Mouse (Mus musculus) liver, embryonic 14.5 days (tissue): ENCODE measurements around the gene Fastk. TPM values are rescaled to one million over a fixed set of nuclear protein-coding genes. Genes with fewer than 3 reads are reported as not detected.

Experiments
- ATAC-seq: fragments of 200-750 bp; cut with Nextera tagmentation; 2 replicates; pipeline ENCODE4 v1.8.0; 2017; ENCODE audit warnings: moderate number of reproducible peaks, mild to moderate bottlenecking, moderate library complexity; ENCODE audit not compliant: insufficient read depth
- DNase-seq, 3 experiments: peaks; one replicate each; pipeline ENCODE4 v3.0.0-alpha.2; 2012 to 2013; ENCODE audit warnings: low read depth in 3 of 3, low spot score in 3 of 3
- H3K27ac ChIP-seq: fragments of 300-500 bp; sonication (generic); 2 replicates; pipeline ENCODE4 v1.5.1; 2014; ENCODE audit warnings: moderate library complexity, mild to moderate bottlenecking, control low read depth, inconsistent platforms
- H3K27me3 ChIP-seq: fragments of 300-500 bp; sonication (generic); 2 replicates; pipeline ENCODE4 v1.6.1; 2014; ENCODE audit warnings: mild to moderate bottlenecking, low read length, moderate library complexity; ENCODE audit not compliant: control insufficient read depth, insufficient read depth
- H3K36me3 ChIP-seq: fragments of 300-500 bp; sonication (generic); replicated peaks from 2 replicates; pipeline ENCODE4 v1.6.1; 2014; ENCODE audit warnings: low read depth; ENCODE audit not compliant: control insufficient read depth, insufficient read depth
- H3K4me1 ChIP-seq, 2 experiments: fragments of 200-500 bp in 1 of 2; fragments of 300-500 bp in 1 of 2; sonication (generic) in 1 of 2; replicated peaks; 2 replicates each; pipeline ENCODE4 v1.6.1; 2012 to 2014; ENCODE audit warnings: antibody characterized with exemption in 1 of 2, inconsistent platforms in 1 of 2, low read length in 1 of 2; ENCODE audit not compliant: control insufficient read depth in 2 of 2, insufficient read depth in 2 of 2
- H3K4me2 ChIP-seq: fragments of 300-500 bp; sonication (generic); 2 replicates; pipeline ENCODE4 v1.6.1; 2014; ENCODE audit warnings: low read depth, mild to moderate bottlenecking, control low read depth, moderate library complexity
- H3K4me3 ChIP-seq, 2 experiments: fragments of 200-500 bp in 1 of 2; fragments of 300-500 bp in 1 of 2; sonication (generic) in 1 of 2; 2 replicates each; pipeline ENCODE4 v1.5.1; 2012 to 2014; ENCODE audit warnings: low read depth in 2 of 2, low read length in 2 of 2, mild to moderate bottlenecking in 2 of 2, control low read depth in 1 of 2, inconsistent platforms in 1 of 2, moderate library complexity in 1 of 2; ENCODE audit not compliant: insufficient read depth in 1 of 2
- H3K9ac ChIP-seq: fragments of 300-500 bp; sonication (generic); replicated peaks from 2 replicates; pipeline ENCODE4 v1.6.1; 2014; ENCODE audit warnings: mild to moderate bottlenecking, control low read depth, moderate library complexity
- H3K9me3 ChIP-seq: fragments of 300-500 bp; sonication (generic); 2 replicates; pipeline ENCODE4 v1.6.1; 2016; ENCODE audit warnings: low read length, mixed read lengths; ENCODE audit not compliant: control insufficient read depth
- CTCF ChIP-seq: IDR thresholded peaks from 2 replicates; pipeline ENCODE4 v1.5.1; 2016; ENCODE audit warnings: antibody characterized with exemption, low read depth, control low read depth
- EP300 ChIP-seq: IDR thresholded peaks from 2 replicates; pipeline ENCODE4 v1.6.1; 2016; ENCODE audit warnings: antibody characterized with exemption, low read depth
- WGBS: fragments of 180-500 bp; shearing (Covaris S2); extraction: QIAGEN DNeasy Blood & Tissue Kit; methylation state at CpG from one replicate; pipeline ENCODE4 v1.1.7; 2014; ENCODE audit not compliant: insufficient replicate concordance; 5-methylcytosine and 5-hydroxymethylcytosine counted together
- polyA plus RNA-seq, 2 experiments: library from polyadenylated mRNA; depleted of rRNA in 1 of 2; stranded (reverse) in 1 of 2; unstranded in 1 of 2; fragments of >200 nt; fragmentation: Nextera tagmentation in 1 of 2; extraction: Ambion mirVana in 1 of 2; gene quantifications; 2 replicates each; pipeline versions ENCODE4 v1.2.1 to v1.2.3; 2012 to 2014

The Fastk gene
- polyA plus RNA-seq, 2 experiments: 40.8 to 59.9 TPM

DNA sequence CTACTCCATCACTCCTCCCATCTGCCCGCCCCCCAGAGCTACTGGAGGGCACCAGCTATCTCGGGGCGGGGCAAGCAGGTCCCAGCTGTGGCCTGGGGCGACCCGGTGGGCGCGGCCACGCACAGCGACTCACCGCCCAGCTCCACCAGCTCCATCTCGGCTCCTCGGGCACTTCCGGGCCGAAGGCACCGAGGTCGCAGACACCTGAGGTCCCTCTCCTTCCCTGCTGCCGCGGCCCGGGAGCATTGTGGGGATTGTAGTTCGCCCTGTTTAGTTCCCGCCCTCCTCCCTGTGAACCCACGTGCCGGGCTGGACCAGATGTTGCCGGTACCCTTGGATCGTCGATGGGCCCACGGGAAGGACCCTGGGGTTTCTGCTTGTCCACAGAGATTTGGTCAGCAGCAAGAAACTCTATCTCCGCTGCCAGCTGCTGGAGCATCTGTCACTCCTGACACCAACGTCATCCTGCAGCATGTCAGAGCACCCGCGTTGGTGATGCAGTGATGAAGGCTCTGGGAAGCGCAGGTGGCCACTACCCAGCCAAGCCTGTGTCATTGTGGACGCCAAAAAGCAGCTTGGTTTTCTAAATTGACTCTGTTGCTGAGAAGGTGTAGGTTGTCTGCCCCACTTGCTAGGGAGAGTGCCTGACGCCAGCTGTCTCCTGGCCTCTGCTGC lies 2.7 kb upstream of the Fastk start, which contains the start of gene Tmub1:
TSS of gene Tmub1 (minus strand) at position 231 of the 675 bp plus-strand sequence.
- H3K4me3 ChIP-seq: peak within 1 kb of the TSS; percentile 57 to 62
- peak within 1 kb of the TSS; percentile 79 for H3K4me2 ChIP-seq
- H3K27me3 ChIP-seq: no peaks in the 10 kb centered on the region
- no peaks in the 10 kb centered on the region for H3K36me3 ChIP-seq
- no peaks in the 10 kb centered on the region for H3K9me3 ChIP-seq
- peak; percentile 67 to 73 (median 68) for DNase-seq
- ATAC-seq: peak; percentile 61
- H3K9ac ChIP-seq: peak within 1 kb of the TSS; percentile 54
- H3K4me1 ChIP-seq: peaks cover 24 to 25% of the 10 kb centered on the region in 2 experiments
- TF ChIP-seq EP300: no peak
- no peak for TF ChIP-seq CTCF
- H3K27ac ChIP-seq: peak within 1 kb of the TSS; percentile 5; the same call in 1 of the 2 replicates
- WGBS: 3% methylated on average over 34 of the region's 34 CpGs

DNA sequence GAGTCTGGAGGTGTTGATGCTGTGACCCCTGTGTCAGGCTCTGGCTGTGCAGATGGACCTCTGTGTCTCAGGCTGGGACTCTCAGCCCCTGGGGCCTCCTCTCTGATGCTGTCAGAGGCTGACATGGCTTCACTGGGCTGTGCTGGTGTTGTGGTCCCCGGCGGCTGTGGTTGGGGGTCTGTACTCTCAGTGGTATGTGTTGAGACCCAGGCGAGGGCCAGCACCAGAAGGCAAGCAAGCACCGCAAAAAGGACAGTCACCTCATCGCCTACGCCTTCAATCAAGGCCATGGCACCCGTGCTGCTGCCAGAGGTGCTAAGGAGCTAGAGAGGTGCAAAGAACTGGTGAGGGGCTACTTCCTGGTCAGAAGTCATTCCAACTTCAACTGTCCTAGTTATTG lies 1.5 kb upstream of the Fastk start:
- no peaks in the 10 kb centered on the region for H3K9me3 ChIP-seq
- peak overlapping the region; percentile 79; the same call in 1 of the 2 replicates for H3K4me2 ChIP-seq
- peaks cover 24% of the 10 kb centered on the region in 2 experiments for H3K4me1 ChIP-seq
- no peaks in the 10 kb centered on the region; the same call in 1 of the 2 replicates for H3K36me3 ChIP-seq
- DNase-seq: no peak
- H3K27ac ChIP-seq: no peak overlapping the region
- H3K27me3 ChIP-seq: no peaks in the 10 kb centered on the region
- WGBS: 90% methylated on average over 7 of the region's 7 CpGs
- TF ChIP-seq CTCF (no peak), EP300 (no peak)
- no peak for ATAC-seq
- no peak overlapping the region for H3K4me3 ChIP-seq
- no peak overlapping the region for H3K9ac ChIP-seq

DNA sequence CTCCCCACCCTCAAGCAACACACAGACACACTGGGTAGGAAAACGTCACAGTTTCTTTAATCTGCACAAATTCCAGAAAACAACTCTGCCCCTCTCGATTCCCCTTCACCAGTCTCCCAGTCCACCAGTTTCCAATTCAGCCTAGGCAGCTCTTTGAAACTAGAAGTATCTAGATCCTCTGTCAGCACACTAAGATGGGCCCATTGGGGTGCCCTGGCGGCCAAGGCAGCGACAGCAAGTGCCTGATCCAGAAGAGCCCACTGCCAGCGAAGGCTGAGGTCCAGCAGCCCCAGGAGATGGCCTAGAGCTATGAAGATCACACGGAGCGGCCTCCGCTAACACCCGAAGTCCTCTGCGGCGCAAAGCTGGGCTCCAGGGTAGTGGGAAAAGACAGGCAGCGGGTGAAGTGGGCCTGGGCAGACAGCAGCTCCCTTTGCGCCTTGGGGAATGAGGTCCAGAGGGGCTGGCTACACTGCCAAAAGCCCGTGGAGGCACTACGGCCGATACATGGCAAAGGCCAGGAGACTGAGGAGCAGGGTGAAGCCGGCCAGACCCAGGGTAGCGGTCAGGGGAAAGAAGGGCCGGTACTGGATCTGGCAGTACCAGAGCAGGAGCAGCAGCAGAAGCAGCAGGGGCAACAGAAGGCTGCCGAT lies 467 bp upstream of the Fastk start:
- no peak for TF ChIP-seq EP300
- TF ChIP-seq CTCF: 0 out of 2 replicates have a peak, but pooled peaks have one; percentile 35
- 58% methylated on average over 20 of the region's 20 CpGs for WGBS
- DNase-seq: no peak

DNA sequence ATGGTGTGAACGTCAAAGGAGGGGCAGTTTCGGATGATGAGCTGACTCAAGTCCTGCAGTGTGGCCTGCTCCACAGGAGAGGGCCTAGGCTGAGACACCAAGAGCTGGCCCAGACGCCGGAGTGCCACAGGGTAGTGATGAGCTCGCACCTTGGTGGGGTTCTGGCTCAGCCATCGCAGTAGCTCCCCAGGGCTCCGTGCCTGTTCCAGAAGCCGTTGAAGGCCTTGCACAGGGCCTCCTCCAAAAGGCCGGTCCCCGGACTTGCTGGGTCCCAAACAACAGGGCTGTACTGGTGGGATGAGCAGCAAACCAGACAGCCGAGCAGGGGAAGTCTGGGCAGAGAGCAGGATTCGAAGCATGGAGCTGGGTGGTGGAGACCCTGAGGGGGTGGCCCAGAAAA lies 1.2 kb downstream of the Fastk start:
- ATAC-seq (no peak), DNase-seq (no peak)
- Histone ChIP-seq H3K4me2 (peak overlapping the region; percentile 98), H3K36me3 (peaks cover 10% of the 10 kb centered on the region), H3K27ac (no peak overlapping the region), H3K9me3 (no peaks in the 10 kb centered on the region), H3K4me3 (peak overlapping the region; percentile 79 to 91; a peak in 3 of 4 replicates), H3K4me1 (peaks cover 14 to 15% of the 10 kb centered on the region in 2 experiments), H3K9ac (peak overlapping the region; percentile 96), H3K27me3 (no peaks in the 10 kb centered on the region)
- TF ChIP-seq CTCF (no peak), EP300 (no peak)
- WGBS: 79% methylated on average over 12 of the region's 12 CpGs

More for the DNA sequence above, 467 bp upstream of the Fastk start:
- H3K4me3 ChIP-seq: peak overlapping the region; percentile 79 to 91
- peak overlapping the region; percentile 69 for H3K27ac ChIP-seq
- no peaks in the 10 kb centered on the region for H3K9me3 ChIP-seq
- H3K36me3 ChIP-seq: peaks cover 6% of the 10 kb centered on the region
- peaks cover 15 to 16% of the 10 kb centered on the region in 2 experiments for H3K4me1 ChIP-seq
- peak overlapping the region; percentile 96 for H3K9ac ChIP-seq
- H3K27me3 ChIP-seq: no peaks in the 10 kb centered on the region
- no peak for ATAC-seq
- peak overlapping the region; percentile 98 for H3K4me2 ChIP-seq

DNA sequence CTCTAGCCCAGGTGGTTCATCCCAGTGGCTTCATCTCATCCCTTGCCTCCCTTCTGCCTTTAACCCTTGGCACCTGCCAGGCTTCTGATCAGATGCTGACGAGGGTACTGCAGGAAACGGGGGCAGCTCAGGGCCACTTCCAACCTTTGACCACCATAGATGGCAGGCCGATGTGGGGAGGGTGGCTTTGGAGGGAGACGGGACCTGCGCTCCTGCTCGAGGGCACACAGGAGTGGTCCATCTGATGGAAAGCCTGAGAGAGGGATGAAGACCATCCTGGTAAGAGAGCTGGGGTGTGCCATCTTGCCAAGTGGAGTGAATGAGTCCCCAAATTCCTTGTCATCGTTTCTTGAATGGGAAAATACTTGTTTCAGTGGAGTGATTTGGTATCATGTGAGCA lies 1.9 kb downstream of the Fastk start:
- Histone ChIP-seq H3K9ac (no peak overlapping the region), H3K4me1 (peaks cover 14 to 15% of the 10 kb centered on the region in 2 experiments), H3K4me3 (no peak overlapping the region), H3K27me3 (no peaks in the 10 kb centered on the region), H3K9me3 (no peaks in the 10 kb centered on the region), H3K4me2 (no peak overlapping the region), H3K27ac (no peak overlapping the region), H3K36me3 (peaks cover 10% of the 10 kb centered on the region)
- 80% methylated on average over 7 of the region's 7 CpGs for WGBS
- TF ChIP-seq CTCF (no peak), EP300 (no peak)
- no peak for ATAC-seq
- no peak for DNase-seq
